Mouse (Mus musculus) pancreas, adult 10 weeks (tissue): ENCODE measurements around the gene BC117090. TPM values are rescaled to one million over a fixed set of nuclear protein-coding genes. Genes with fewer than 3 reads are reported as not detected.

ENCODE experiments used
- polyA plus RNA-seq: library from polyadenylated mRNA; stranded (reverse); fragments of 350-450 nt; fragmentation: Illumina TruSeq; extraction: RNeasy Lipid Tissue Mini Kit (QIAGEN cat#74804); gene quantifications from one replicate; pipeline ENCODE4 v1.2.3, GENCODE M21; 2015; ENCODE audit warnings: low read depth, low replicate concordance; ENCODE audit not compliant: insufficient read depth

Gene BC117090
- not detected for polyA plus RNA-seq

DNA sequence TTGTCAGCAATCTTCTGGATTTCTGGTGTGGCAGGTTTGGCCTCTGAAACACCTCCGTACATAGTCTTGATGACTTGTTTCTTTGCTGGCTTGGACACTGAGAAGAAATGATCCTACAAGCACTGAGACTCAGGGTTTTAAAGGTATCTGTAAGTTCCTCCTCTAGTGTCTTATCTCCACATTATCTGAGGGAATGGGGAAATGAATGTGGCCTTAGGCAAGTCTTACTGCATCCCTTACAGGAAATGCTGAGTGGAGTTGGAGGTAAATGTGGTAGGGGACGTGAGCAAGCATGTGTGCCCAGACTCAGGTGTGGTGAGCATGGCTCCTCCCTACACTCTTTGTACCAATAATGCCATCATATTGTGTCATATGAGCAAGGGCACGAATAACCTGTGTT, at the start of gene BC117090:
TSS of gene BC117090 (minus strand) at position 101 of the 400 bp plus-strand sequence.

DNA sequence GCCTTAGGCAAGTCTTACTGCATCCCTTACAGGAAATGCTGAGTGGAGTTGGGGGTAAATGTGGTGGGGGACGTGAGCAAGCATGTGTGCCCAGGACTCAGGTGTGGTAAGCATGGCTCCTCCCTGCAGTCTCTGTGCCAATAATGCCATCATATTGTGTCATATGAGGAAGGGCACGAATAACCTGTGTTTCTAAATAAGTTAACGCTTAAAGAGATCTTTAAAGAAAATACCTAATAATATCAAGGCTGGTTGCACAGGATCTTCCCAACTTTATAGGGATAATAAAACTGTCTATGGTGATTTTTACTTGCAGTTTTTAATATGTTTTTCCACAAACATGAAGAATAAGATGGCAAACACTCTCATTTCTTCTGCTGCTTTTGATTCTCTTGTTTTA, 33.5 kb upstream of the BC117090 start, which contains the start of gene BC100530:
TSS of gene BC100530 (minus strand) at position 101 of the 400 bp plus-strand sequence.

DNA sequence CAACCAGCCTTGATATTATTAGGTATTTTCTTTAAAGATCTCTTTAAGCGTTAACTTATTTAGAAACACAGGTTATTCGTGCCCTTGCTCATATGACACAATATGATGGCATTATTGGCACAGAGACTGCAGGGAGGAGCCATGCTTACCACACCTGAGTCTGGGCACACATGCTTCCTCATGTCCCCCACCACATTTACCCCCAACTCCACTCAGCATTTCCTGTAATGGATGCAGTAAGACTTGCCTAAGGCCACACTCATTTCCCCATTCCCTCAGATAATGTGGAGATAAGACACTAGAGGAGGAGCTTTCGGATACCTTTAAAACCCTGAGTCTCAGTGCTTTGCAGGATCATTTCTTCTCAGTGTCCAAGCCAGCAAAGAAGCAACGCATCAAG, 57.3 kb downstream of the BC117090 start, which contains the start of gene Stfa1:
TSS of gene Stfa1 (plus strand) at position 156 of the 400 bp plus-strand sequence.

Other genes starting within 250 kb of the BC117090 start
- gene Csta1, start 203.1 kb downstream of the BC117090 start, polyA plus RNA-seq: not detected
- gene Stfa2l1, start 177.5 kb downstream of the BC117090 start, polyA plus RNA-seq: not detected
- not detected for gene Gm5483, start 150.1 kb downstream of the BC117090 start, polyA plus RNA-seq
- not detected for gene Gm5416, start 123.9 kb downstream of the BC117090 start, polyA plus RNA-seq
- gene 2010005H15Rik, start 112.9 kb downstream of the BC117090 start, polyA plus RNA-seq: not detected
- not detected for gene Stfa1, start 57.4 kb downstream of the BC117090 start, polyA plus RNA-seq
- not detected for gene BC100530, start 33.4 kb upstream of the BC117090 start, polyA plus RNA-seq
- not detected for gene Stfa2, start 74.1 kb upstream of the BC117090 start, polyA plus RNA-seq
- not detected for gene Stfa3, start 121.1 kb upstream of the BC117090 start, polyA plus RNA-seq
- gene Casr, start 227.8 kb upstream of the BC117090 start, polyA plus RNA-seq: 0.78 TPM